Mouse (Mus musculus) liver, postnatal 0 days (tissue): Measurements from ENCODE around the gene Sds.

ENCODE experiments used
- CTCF ChIP-seq: sonication (generic); IDR thresholded peaks from 2 replicates; pipeline ENCODE4 v1.5.1; 2016; ENCODE audit warnings: antibody characterized with exemption, low read depth
- EP300 ChIP-seq: IDR thresholded peaks from 2 replicates; pipeline ENCODE4 v1.6.1; 2016; ENCODE audit warnings: antibody characterized with exemption, low read depth, mild to moderate bottlenecking

GRCm38 (mm10) chr5:120457628-120458027 lies 18.7 kb upstream of the Sds start:
- TF ChIP-seq CTCF (peak; percentile 80), EP300 (no peak)
